Mouse (Mus musculus) heart, postnatal 14 days (tissue): ENCODE data around the gene Mdh2. TPM values are rescaled to one million over a fixed set of nuclear protein-coding genes. Genes with fewer than 3 reads are reported as not detected.
A peak's percentile ranks its signal among the peaks of the same experiment; 100 is the strongest.

Source experiments
- DNase-seq, 2 experiments: peaks; one replicate each; pipeline ENCODE4 v3.0.0; 2021 to 2022
- intact Hi-C: fragments of 180-260 bp; cut with DNase I; formaldehyde crosslinking; loops from one replicate; pipeline ENCODE4 v1.15.1; 2025
- total RNA-seq, 2 experiments: library from RNA; stranded (reverse); gene quantifications; 2 replicates each; pipeline ENCODE4 v1.2.3; 2021

Gene Mdh2
- total RNA-seq, 2 experiments from 2014 or later = 1,831 to 1,920 TPM

DNA sequence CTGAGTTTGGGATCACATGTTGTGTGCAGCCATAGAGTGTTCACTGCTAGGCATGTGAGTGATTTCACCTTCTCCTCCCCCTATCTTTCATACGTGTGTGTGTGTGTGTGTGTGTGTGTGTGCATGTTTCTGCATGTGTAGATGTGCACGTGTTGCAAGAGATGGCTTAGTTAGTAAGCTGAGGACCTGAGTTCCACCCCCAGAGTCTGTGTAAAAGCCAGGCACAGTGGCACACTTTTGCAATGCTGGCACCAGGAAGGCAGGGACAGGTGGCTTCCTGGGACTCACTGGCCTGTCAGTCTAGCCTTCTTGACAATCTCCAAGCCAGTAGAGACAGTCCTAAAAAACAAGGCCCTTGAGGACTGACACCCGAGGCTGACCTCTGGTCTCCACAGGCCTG lies 13.3 kb upstream of the Mdh2 start:
- DNase-seq = no peak
- intact Hi-C loops = loop anchor here (5.0 kb wide), 3 partner anchors 133 to 368 kb away; partner anchors contain the start of genes Hip1 and Rhbdd2

DNA sequence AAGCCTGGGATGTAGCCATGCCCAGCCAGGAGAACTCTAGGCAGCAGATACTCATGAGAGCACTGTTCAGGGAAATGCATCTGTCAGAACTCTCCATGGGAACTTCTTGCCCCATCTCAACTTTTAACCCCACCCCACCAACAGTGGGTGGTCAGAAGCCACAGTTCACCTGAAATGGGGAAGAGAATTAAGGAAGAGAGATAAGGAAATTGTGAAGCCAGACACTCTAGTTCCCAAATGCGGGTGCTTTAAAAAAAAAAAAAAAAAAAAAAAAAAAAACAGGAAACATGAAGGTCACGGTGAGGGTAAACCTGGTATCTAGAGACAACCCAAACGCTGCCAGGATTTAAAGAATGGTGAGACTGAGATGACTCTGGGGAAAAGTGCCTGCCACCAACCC lies 5.8 kb upstream of the Mdh2 start:
- DNase-seq = no peak

GRCm38 (mm10) chr5:135776546-135776945 lies 1.7 kb upstream of the Mdh2 start:
- DNase-seq = no peak
- intact Hi-C loops = loop anchor here (5.0 kb wide), 1 partner anchor 384 kb away; the partner anchor contains the start of gene Pom121

More for the DNA sequence above, 5.8 kb upstream of the Mdh2 start:
- intact Hi-C loops = no loop called here

DNA sequence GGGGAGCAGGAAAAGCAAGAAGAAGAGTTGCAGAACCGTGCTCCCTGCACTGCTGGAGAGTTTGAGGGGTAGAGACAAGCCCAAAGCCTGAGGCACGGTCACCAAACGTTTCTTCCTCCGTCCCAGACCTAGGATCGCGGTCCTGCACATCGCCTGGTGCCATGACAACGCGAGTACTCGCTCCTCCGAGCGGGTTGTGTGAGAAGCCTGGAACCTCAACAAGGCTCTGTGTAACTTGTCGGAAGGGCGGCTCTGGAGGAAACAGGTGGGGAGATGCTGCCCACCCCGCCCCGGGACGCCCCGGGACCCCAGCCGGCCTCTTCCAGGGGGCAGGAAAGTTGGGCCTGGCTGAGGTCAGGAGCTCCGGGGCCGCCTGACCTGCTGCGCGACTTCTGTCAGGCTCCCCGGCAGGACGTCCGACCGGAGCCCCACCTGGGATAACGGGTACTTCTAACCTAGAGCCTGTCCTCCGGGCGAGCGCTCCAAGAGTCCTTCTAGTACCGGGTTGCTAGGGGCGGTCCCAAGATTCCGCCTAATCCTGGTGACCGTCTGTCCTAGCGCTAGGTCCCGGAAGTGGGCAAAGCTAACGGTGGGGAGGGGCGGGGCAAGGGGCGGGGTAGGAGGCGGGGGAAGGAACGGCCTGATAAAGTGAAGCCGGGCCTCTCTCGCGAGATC lies 347 bp upstream of the Mdh2 start, which contains the start of gene Styxl1:
TSS of gene Styxl1 (minus strand) at position 590 of the 675 bp plus-strand sequence.
- intact Hi-C loops = loop anchor here (5.0 kb wide), 1 partner anchor 386 kb away; the partner anchor contains the start of gene Pom121
- no peak for DNase-seq

GRCm38 (mm10) chr5:135780331-135780730 lies 2.1 kb downstream of the Mdh2 start:
- intact Hi-C loops = no loop called here
- DNase-seq = no peak

DNA sequence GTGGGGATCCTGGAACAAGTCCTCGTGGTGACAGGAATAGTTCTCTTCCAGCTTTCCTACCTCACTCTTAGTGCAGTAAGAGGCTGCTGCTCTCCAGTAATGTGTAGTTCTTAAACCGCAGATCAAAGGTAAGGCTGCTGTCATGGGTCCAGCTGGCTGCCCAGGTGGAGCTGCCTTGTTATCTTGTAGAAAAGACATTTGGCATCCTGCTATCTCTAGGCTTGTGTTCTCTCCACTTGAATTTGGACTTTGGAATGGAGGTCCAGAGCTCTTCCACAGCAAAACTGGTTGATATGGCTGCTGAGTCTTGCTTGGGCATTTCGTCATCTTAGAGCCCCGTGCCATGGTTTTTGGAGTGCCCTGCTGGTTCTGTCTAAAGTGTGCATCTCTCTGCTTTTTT lies 4.6 kb downstream of the Mdh2 start:
- intact Hi-C loops = no loop called here
- DNase-seq = no peak

- peak; percentile 87 to 94 for DNase-seq
- intact Hi-C loops = loop anchor here (1.0 kb wide), 1 partner anchor 61 kb away; no protein-coding TSS in a partner anchor
Observed at GRCm38 (mm10) chr5:135793996-135794858, 15.9 kb downstream of the Mdh2 start.

DNA sequence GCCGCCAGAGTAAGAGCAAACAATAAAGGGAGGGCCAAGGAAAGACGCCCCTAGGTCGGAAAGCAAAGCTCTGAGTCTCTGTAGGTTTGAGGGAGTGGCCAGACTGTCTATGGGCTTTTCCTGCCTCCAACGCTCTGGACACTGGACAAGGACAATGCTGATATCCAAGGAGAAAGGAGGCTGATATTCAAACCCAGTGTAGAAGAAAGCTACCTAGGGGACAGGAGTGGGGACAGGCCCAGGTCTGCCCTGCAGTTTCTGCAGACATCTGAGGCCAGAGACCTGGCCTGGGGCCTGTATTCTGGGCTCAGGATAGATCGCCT lies 16.5 kb downstream of the Mdh2 start:
- no peak for DNase-seq
- intact Hi-C loops = loop anchor here (1.0 kb wide), 1 partner anchor 60 kb away; no protein-coding TSS in a partner anchor

DNA sequence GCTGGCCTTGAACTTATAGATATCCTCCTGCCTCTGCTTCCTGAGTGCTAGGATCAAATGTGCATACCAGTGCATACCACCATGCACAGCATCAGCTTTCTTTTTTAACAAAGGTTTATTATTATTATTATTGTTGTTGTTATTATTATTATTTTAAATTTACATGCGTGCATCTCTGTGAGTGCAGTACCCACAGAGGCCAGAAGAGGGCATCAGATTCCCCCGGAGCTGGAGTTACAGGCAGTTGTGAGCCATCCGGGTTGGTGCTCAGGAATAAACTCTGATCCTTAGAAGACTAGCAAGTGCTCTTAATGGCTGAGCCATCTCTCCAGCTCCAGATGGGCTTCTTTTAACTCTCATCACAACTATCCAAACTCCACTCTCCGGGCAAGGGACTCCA lies 21.5 kb downstream of the Mdh2 start:
- DNase-seq = no peak
- intact Hi-C loops = no loop called here

- DNase-seq = no peak
- intact Hi-C loops = no loop called here
Observed at GRCm38 (mm10) chr5:135800927-135801326, 22.6 kb downstream of the Mdh2 start.

GRCm38 (mm10) chr5:135802641-135803040 lies 24.4 kb downstream of the Mdh2 start:
- intact Hi-C loops = no loop called here
- no peak for DNase-seq

DNA sequence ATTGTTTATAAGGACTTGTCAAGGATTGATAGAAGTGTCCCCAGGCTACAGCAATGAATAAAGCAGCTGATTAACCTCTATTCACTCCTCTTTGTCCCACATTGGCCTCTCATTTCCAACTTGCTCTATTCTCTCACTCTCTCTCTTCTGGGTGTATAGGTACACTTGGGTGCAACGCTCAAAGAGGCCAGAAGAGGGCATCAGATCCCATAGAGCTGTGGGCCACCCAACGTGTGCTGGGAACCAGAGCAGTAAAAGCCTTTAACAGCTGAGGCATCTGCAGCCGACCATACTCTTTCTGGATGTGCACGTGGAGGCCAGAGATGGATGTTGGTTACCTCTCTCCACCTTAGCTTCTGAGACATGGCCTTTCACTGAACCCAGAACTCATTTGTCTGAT lies 24.9 kb downstream of the Mdh2 start:
- intact Hi-C loops = no loop called here
- DNase-seq = no peak

GRCm38 (mm10) chr5:135803676-135804075 lies 25.4 kb downstream of the Mdh2 start:
- DNase-seq = no peak
- intact Hi-C loops = no loop called here

GRCm38 (mm10) chr5:135804735-135805134 lies 26.5 kb downstream of the Mdh2 start:
- intact Hi-C loops = no loop called here

DNA sequence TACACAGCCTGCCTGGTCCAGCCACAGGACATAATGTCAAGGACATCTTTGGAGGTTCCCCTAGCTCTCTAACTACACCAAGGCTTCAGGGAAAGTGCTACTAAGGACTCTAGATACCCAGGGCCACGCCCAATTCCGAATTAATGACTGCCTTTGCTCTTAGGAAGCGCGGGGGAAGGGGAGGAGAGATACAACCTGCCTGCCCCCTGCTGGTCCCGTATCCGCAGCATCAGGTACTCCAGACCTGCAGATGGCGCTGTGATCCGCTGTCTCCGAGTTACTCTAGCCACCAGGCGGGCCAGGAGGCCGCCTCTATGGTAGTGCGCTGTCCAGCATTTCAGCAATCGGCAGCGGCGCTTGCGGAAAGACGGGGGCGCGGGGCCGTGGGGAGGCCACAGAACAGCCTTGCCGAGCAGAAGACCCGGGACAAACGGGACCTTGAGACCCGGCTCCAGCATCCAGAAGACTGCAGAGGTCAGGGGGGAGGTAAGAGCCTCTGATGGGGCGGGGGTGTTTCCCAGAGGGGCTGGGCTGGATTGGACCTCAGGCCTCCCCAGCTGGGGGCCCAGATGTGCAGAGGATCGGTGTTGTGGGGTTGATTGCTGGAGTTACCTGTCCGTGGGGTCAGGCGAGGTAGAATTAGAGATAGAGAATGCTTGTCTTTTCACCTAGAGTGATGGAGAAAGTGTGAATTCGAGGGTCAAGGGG lies 28.4 kb downstream of the Mdh2 start, which contains the start of gene Srrm3:
TSS of gene Srrm3 (plus strand) at position 336 of the 708 bp plus-strand sequence.
- intact Hi-C loops = no loop called here
- peak; percentile 91 to 96 for DNase-seq

More at GRCm38 (mm10) chr5:135804735-135805134, 26.5 kb downstream of the Mdh2 start:
- DNase-seq = no peak

- DNase-seq = no peak
- intact Hi-C loops = no loop called here
Observed at GRCm38 (mm10) chr5:135807263-135807637, 29.0 kb downstream of the Mdh2 start.

GRCm38 (mm10) chr5:135812991-135813390 lies 34.7 kb downstream of the Mdh2 start:
- peak in 1 of 2 experiments; percentile 25 for DNase-seq
- intact Hi-C loops = no loop called here

DNA sequence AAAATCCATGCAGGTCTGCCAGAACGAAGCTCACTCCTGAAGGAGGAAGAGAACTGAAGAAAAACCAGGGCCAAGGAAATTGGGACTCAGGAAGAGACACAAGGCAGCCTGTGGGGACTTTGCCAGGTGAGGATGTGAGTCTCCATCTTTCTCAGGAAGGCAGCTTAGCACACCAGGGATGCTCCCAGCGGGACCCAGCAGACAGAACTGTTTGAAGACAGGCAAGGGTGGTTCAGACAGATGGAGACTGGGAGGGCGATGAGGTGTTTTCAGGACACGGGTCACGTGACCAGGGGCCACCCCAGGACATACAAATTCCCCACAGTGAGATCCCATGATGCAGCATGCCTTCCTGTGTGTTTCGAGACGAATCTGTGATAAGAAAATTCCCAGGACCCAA lies 40.2 kb downstream of the Mdh2 start:
- no peak for DNase-seq
- intact Hi-C loops = no loop called here

- intact Hi-C loops = no loop called here
- no peak for DNase-seq
Observed at GRCm38 (mm10) chr5:135822316-135822944, 44.1 kb downstream of the Mdh2 start.

- DNase-seq = no peak
- intact Hi-C loops = no loop called here
Observed at GRCm38 (mm10) chr5:135824517-135824916, 46.2 kb downstream of the Mdh2 start.
